Mouse (Mus musculus) CH12.LX (cell line): ENCODE measurements around the gene Ccdc84. TPM values are rescaled to one million over a fixed set of nuclear protein-coding genes. Genes with fewer than 3 reads are reported as not detected.
"Not testable (repeated sequence)": the region's sequence is repeated elsewhere in the genome, so short reads cannot be mapped to it uniquely, and the experiment has no call there.

ENCODE experiments used
- DNase-seq: peaks from one replicate; pipeline ENCODE4 v3.0.0-alpha.2; 2013; ENCODE audit errors: extremely low read depth
- H3K27ac ChIP-seq: 2 replicates; pipeline ENCODE4 v1.5.1; 2012; ENCODE audit warnings: low read depth, mild to moderate bottlenecking, control low read depth, moderate library complexity; ENCODE audit not compliant: insufficient read depth
- H3K27me3 ChIP-seq: replicated peaks from 2 replicates; pipeline ENCODE3; 2012; ENCODE audit warnings: inconsistent platforms
- H3K36me3 ChIP-seq, 2 experiments: replicated peaks in 1 of 2; 2 replicates each; pipeline versions ENCODE3 to v1.6.1; 2012; ENCODE audit warnings: inconsistent platforms in 1 of 2, low read length in 1 of 2, mild to moderate bottlenecking in 1 of 2, mixed read lengths in 1 of 2, moderate library complexity in 1 of 2; ENCODE audit not compliant: control insufficient read depth in 1 of 2, insufficient read depth in 1 of 2
- H3K4me1 ChIP-seq, 2 experiments: 2 replicates each; pipeline ENCODE4 v1.6.1; 2012; ENCODE audit warnings: inconsistent platforms in 1 of 2, moderate library complexity in 1 of 2; ENCODE audit not compliant: insufficient read depth in 2 of 2, control insufficient read depth in 1 of 2
- H3K4me2 ChIP-seq: 2 replicates; pipeline ENCODE4 v1.6.1; 2012; ENCODE audit warnings: low read depth, mild to moderate bottlenecking, control low read depth; ENCODE audit not compliant: poor library complexity, insufficient read depth, severe bottlenecking
- H3K4me3 ChIP-seq, 3 experiments: fragments of 150-350 bp in 1 of 3; sonication (generic) in 1 of 3; replicated peaks in 1 of 3; 2 replicates each; pipeline versions ENCODE3 to v1.5.1; 2011 to 2012; ENCODE audit warnings: low read depth in 2 of 3, low read length in 2 of 3, mild to moderate bottlenecking in 2 of 3, moderate library complexity in 2 of 3, control low read depth in 1 of 3, improper control_type of control experiment in 1 of 3, inconsistent platforms in 1 of 3, mixed read lengths in 1 of 3; ENCODE audit not compliant: poor library complexity in 1 of 3
- H3K79me2 ChIP-seq: replicated peaks from 2 replicates; pipeline ENCODE4 v1.6.1; 2012; ENCODE audit warnings: mild to moderate bottlenecking, moderate library complexity; ENCODE audit not compliant: control insufficient read depth, poor library complexity, insufficient read depth, severe bottlenecking; ENCODE audit errors: extremely low read depth
- H3K9ac ChIP-seq: 2 replicates; pipeline ENCODE4 v1.6.1; 2012; ENCODE audit warnings: low read depth, mild to moderate bottlenecking, control low read depth, moderate library complexity; ENCODE audit not compliant: insufficient read depth
- H3K9me3 ChIP-seq: replicated peaks from 2 replicates; pipeline ENCODE3; 2012; ENCODE audit warnings: low read length, inconsistent platforms, mixed read lengths
- BHLHE40 ChIP-seq: IDR thresholded peaks from 2 replicates; pipeline ENCODE4 v1.6.1; 2011; ENCODE audit warnings: mild to moderate bottlenecking, low read depth, low read length, improper control_type of control experiment
- CHD1 ChIP-seq: IDR thresholded peaks from 2 replicates; pipeline ENCODE4 v1.6.1; 2012; ENCODE audit warnings: low read depth, low read length, improper control_type of control experiment, inconsistent platforms
- CHD2 ChIP-seq: IDR thresholded peaks from 2 replicates; pipeline ENCODE4 v1.6.1; 2011; ENCODE audit warnings: low read length, improper control_type of control experiment
- EP300 ChIP-seq: IDR thresholded peaks from 2 replicates; pipeline ENCODE4 v1.6.1; 2011; ENCODE audit warnings: low read length, improper control_type of control experiment
- GABPA ChIP-seq: IDR thresholded peaks from 2 replicates; pipeline ENCODE4 v1.6.1; 2012; ENCODE audit warnings: low read depth, low read length, improper control_type of control experiment, inconsistent platforms; ENCODE audit not compliant: insufficient replicate concordance
- HCFC1 ChIP-seq: IDR thresholded peaks from 2 replicates; pipeline ENCODE4 v1.6.1; 2012; ENCODE audit warnings: low read depth, mild to moderate bottlenecking, inconsistent platforms, low read length, improper control_type of control experiment
- IRF4 ChIP-seq: IDR thresholded peaks from 2 replicates; pipeline ENCODE4 v1.6.1; 2014; ENCODE audit warnings: low read depth, mild to moderate bottlenecking, inconsistent platforms, low read length, improper control_type of control experiment
- MAX ChIP-seq: IDR thresholded peaks from 2 replicates; pipeline ENCODE4 v1.6.1; 2011; ENCODE audit warnings: low read length, improper control_type of control experiment
- MAZ ChIP-seq: IDR thresholded peaks from 2 replicates; pipeline ENCODE4 v1.6.1; 2012; ENCODE audit warnings: low read depth, mild to moderate bottlenecking, inconsistent platforms, low read length, improper control_type of control experiment, moderate library complexity
- MEF2A ChIP-seq: IDR thresholded peaks from 2 replicates; pipeline ENCODE4 v1.6.1; 2014; ENCODE audit warnings: low read depth, mild to moderate bottlenecking, inconsistent platforms, low read length, improper control_type of control experiment, borderline replicate concordance
- MXI1 ChIP-seq: IDR thresholded peaks from 2 replicates; pipeline ENCODE4 v1.6.1; 2011; ENCODE audit warnings: mild to moderate bottlenecking, low read depth, low read length, improper control_type of control experiment
- MYC ChIP-seq: IDR thresholded peaks from 2 replicates; pipeline ENCODE4 v1.6.1; 2011; ENCODE audit warnings: low read depth, mild to moderate bottlenecking, improper control_type of control experiment, low read length
- NELFE ChIP-seq: IDR thresholded peaks from 2 replicates; pipeline ENCODE4 v1.6.1; 2011; ENCODE audit warnings: low read depth, low read length, improper control_type of control experiment
- POLR2A ChIP-seq: IDR thresholded peaks from 2 replicates; pipeline ENCODE4 v1.6.1; 2011; ENCODE audit warnings: low read depth, mild to moderate bottlenecking, improper control_type of control experiment, low read length
- POLR2AphosphoS2 ChIP-seq: IDR thresholded peaks from 2 replicates; pipeline ENCODE4 v1.6.1; 2011; ENCODE audit warnings: low read depth, low read length, improper control_type of control experiment
- RAD21 ChIP-seq: IDR thresholded peaks from 2 replicates; pipeline ENCODE4 v1.6.1; 2011; ENCODE audit warnings: low read depth, mild to moderate bottlenecking, low read length, improper control_type of control experiment, moderate library complexity
- RCOR1 ChIP-seq: conservative IDR thresholded peaks from 2 replicates; pipeline ENCODE4 v1.6.1; 2012; ENCODE audit warnings: low read depth, mild to moderate bottlenecking, inconsistent platforms, low read length, improper control_type of control experiment
- SMC3 ChIP-seq: IDR thresholded peaks from 2 replicates; pipeline ENCODE4 v1.6.1; 2011; ENCODE audit warnings: low read depth, low read length, improper control_type of control experiment
- TBP ChIP-seq: conservative IDR thresholded peaks from 2 replicates; pipeline ENCODE4 v1.6.1; 2011; ENCODE audit warnings: low read depth, low read length, improper control_type of control experiment
- ZC3H11A ChIP-seq: IDR thresholded peaks from 2 replicates; pipeline ENCODE4 v1.6.1; 2012; ENCODE audit warnings: low read depth, mild to moderate bottlenecking, inconsistent platforms, low read length, improper control_type of control experiment
- ZMIZ1 ChIP-seq: IDR thresholded peaks from 2 replicates; pipeline ENCODE4 v1.6.1; 2012; ENCODE audit warnings: low read depth, mild to moderate bottlenecking, inconsistent platforms, low read length, improper control_type of control experiment
- dilution Hi-C: fragments of 300-500 bp; cut with MboI; formaldehyde crosslinking; loops from 2 replicates; pipeline ENCODE4 v1.14.3; 2020; ENCODE audit warnings: low sequenced_read_pairs; ENCODE audit not compliant: extremely low pct_unique_long_range_greater_than_20kb, extremely low pct_ligation_motif_present
- in situ Hi-C: fragments of 300-500 bp; cut with MboI; formaldehyde crosslinking; loops from 3 replicates; pipeline ENCODE4 v1.14.3; 2019; ENCODE audit warnings: low sequenced_read_pairs, low pct_ligation_motif_present, low pct_unique_long_range_greater_than_20kb, mixed read lengths
- polyA plus RNA-seq: library from polyadenylated mRNA; unstranded; fragments of >175 nt; gene quantifications from 2 replicates; pipeline ENCODE4 v1.2.1, GENCODE M21; 2012; ENCODE audit warnings: low read depth; ENCODE audit not compliant: insufficient read length
- total RNA-seq, 2 experiments: library from RNA; depleted of rRNA; stranded (reverse); fragments of 300-350 nt in 1 of 2; fragments of >200 nt in 1 of 2; gene quantifications; 2 replicates each; pipeline ENCODE4 v1.2.3; 2012 to 2014

The Ccdc84 gene
- total and polyA plus RNA-seq, 3 experiments = 18.3 to 25.4 (median 21.7) TPM

GRCm38 (mm10) chr9:44408693-44409092, 9.7 kb downstream of the Ccdc84 start:
- H3K27ac ChIP-seq, dilution Hi-C loops, H3K9me3 ChIP-seq, in situ Hi-C loops, DNase-seq, H3K27me3 ChIP-seq: not testable (repeated sequence)
- peak overlapping the region; percentile 91 to 95 (median 95) for H3K4me3 ChIP-seq
- peaks cover 39% of the 10 kb centered on the region for H3K79me2 ChIP-seq
- peaks cover 11 to 53% of the 10 kb centered on the region in 2 experiments for H3K4me1 ChIP-seq
- TF ChIP-seq ZMIZ1 (0 out of 2 replicates have a peak, but pooled peaks have one; percentile 46), CHD1 (peak; percentile 67; the same call in 1 of the 2 replicates), POLR2AphosphoS2 (peak; percentile 76), MXI1 (0 out of 2 replicates have a peak, but pooled peaks have one; percentile 40), MYC (0 out of 2 replicates have a peak, but pooled peaks have one; percentile 30)
- peak overlapping the region; percentile 95 for H3K9ac ChIP-seq
- H3K4me2 ChIP-seq = peak overlapping the region; percentile 77
- H3K36me3 ChIP-seq = peaks cover 56 to 71% of the 10 kb centered on the region in 2 experiments

GRCm38 (mm10) chr9:44407752-44408097, 10.6 kb downstream of the Ccdc84 start:
- dilution Hi-C loops = no loop called here
- no peak overlapping the region for H3K4me2 ChIP-seq
- in situ Hi-C loops = no loop called here
- peak overlapping the region; percentile 72 for H3K27ac ChIP-seq
- no peaks in the 10 kb centered on the region for H3K9me3 ChIP-seq
- H3K9ac ChIP-seq = peak overlapping the region; percentile 95
- H3K36me3 ChIP-seq = peaks cover 55 to 71% of the 10 kb centered on the region in 2 experiments
- TF ChIP-seq MXI1 (0 out of 2 replicates have a peak, but pooled peaks have one; percentile 20), SMC3 (no peak), NELFE (peak; percentile 76; the same call in 1 of the 2 replicates), POLR2A (no peak), MAX (peak; percentile 70), EP300 (no peak), MYC (peak; percentile 79; the same call in 1 of the 2 replicates)
- no peak for DNase-seq
- H3K4me3 ChIP-seq = peak overlapping the region; percentile 91 to 95 (median 95)
- no peaks in the 10 kb centered on the region for H3K27me3 ChIP-seq
- peaks cover 11 to 54% of the 10 kb centered on the region in 2 experiments for H3K4me1 ChIP-seq
- H3K79me2 ChIP-seq = peaks cover 39% of the 10 kb centered on the region

- dilution Hi-C loops = no loop called here
- H3K9ac ChIP-seq = peak within 1 kb of the TSS; percentile 95
- TF ChIP-seq EP300 (no peak), MAZ (peak; percentile 76), MYC (peak; percentile 46; the same call in 1 of the 2 replicates), RCOR1 (0 out of 2 replicates have a peak, but pooled peaks have one; percentile 45), TBP (peak; percentile 85), SMC3 (no peak), MXI1 (peak; percentile 84), IRF4 (peak; percentile 46), ZMIZ1 (peak; percentile 63), NELFE (peak; percentile 42), RAD21 (no peak), MEF2A (0 out of 2 replicates have a peak, but pooled peaks have one; percentile 28), HCFC1 (peak; percentile 87), MAX (peak; percentile 79), CHD2 (peak; percentile 90), ZC3H11A (no peak), GABPA (no peak; the same call in 1 of the 2 replicates), POLR2A (peak; percentile 73), BHLHE40 (peak; percentile 52)
Measured at GRCm38 (mm10) chr9:44406906-44407751, 11.2 kb downstream of the Ccdc84 start, which contains the start of the genes Rps25 and Trappc4. TSS of gene Rps25 (plus strand) at chr9:44407139. TSS of gene Trappc4 (minus strand) at chr9:44407600.

More at GRCm38 (mm10) chr9:44406906-44407751, 11.2 kb downstream of the Ccdc84 start, which contains the start of the genes Rps25 and Trappc4:
- in situ Hi-C loops = no loop called here
- Histone ChIP-seq H3K79me2 (peaks cover 39% of the 10 kb centered on the region), H3K9me3 (no peaks in the 10 kb centered on the region), H3K36me3 (peaks cover 55 to 71% of the 10 kb centered on the region in 2 experiments), H3K4me1 (peaks cover 11 to 55% of the 10 kb centered on the region in 2 experiments), H3K4me3 (peak within 1 kb of the TSS; percentile 91 to 95 (median 95)), H3K27me3 (no peaks in the 10 kb centered on the region), H3K27ac (peak within 1 kb of the TSS; percentile 86), H3K4me2 (peak within 1 kb of the TSS; percentile 77)
- DNase-seq = peak; percentile 93
